Mouse (Mus musculus) adrenal gland, postnatal 0 days (tissue): ENCODE results near the gene Gm44. TPM values are rescaled to one million over a fixed set of nuclear protein-coding genes. Genes with fewer than 3 reads are reported as not detected.

Experiments
- polyA plus RNA-seq: library from polyadenylated mRNA; unstranded; fragments of >200 nt; fragmentation: Nextera tagmentation; extraction: Ambion mirVana; gene quantifications from 2 replicates; pipeline ENCODE4 v1.2.1, GENCODE M21; 2015

Gm44 gene
- not detected in 2 replicates for polyA plus RNA-seq

GRCm38 (mm10) chrX:90891842-90892241 lies at the start of gene Gm44:
TSS of gene Gm44 (plus strand) at chrX:90892142.

